Mouse (Mus musculus): ENCODE data around the gene Nrg3. TPM values are rescaled to one million over a fixed set of nuclear protein-coding genes. Genes with fewer than 3 reads are reported as not detected.

Nrg3 gene
- 0.05 TPM in 1 of 2 replicates, not detected in the other for polyA plus RNA-seq (2012; rRNA removed)

- H3K4me3 ChIP-seq (ENCODE audit: insufficient read depth, low read depth, low read length), result no peak within 1 kb of the TSS
- H3K27me3 ChIP-seq (replicated peaks; ENCODE audit: control insufficient read depth, insufficient read depth, low read length), result peaks cover 7% of the 10 kb centered on the region
Measured at GRCm38 (mm10) chr14:39472790-39473761, at the start of gene Nrg3. TSS of gene Nrg3 (minus strand) at chr14:39473088.

DNA sequence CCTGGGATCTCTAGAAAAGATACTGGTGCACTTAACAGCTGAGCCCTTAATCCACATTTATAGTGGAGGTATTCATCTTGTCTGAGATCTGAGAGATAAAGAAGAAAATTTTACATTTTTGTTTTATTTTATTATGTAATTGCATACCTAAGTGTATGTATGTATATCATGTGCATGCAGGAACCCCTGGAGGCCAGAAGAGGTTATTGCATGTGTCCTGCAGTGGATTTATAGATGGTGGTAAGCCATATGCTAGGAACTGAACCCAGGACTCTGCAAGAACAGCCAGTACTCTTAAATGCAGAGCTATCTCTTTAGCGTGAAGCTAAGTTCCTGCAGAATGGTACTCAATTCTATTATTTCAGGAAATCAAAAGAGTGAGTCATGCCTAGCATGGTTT is 36.1 kb upstream of the Nrg3 start:
- DNase-seq, result no peak
- whole genome bisulfite sequencing, result 76% methylated on average over 1 of the region's 1 CpGs
- Histone ChIP-seq H3K4me3 (ENCODE audit: insufficient read depth, low read depth, low read length) (no peak overlapping the region), H3K4me1 (ENCODE audit: control insufficient read depth, insufficient read depth, low read length) (no peaks in the 10 kb centered on the region), H3K36me3 (ENCODE audit: control insufficient read depth, insufficient read depth, low read length) (no peaks in the 10 kb centered on the region), H3K27ac (ENCODE audit: insufficient read depth, low read depth, low read length) (no peak overlapping the region), H3K27me3 (replicated peaks; ENCODE audit: control insufficient read depth, insufficient read depth, low read length) (no peaks in the 10 kb centered on the region)
- TF ChIP-seq CTCF (conservative IDR thresholded peaks at IDR 0.05; ENCODE audit: insufficient read depth, insufficient read length, low read depth, low read length) (no peak), POLR2A (IDR thresholded peaks at IDR 0.05; ENCODE audit: low read depth, low read length) (no peak)

More at GRCm38 (mm10) chr14:39472790-39473761, at the start of gene Nrg3:
- Histone ChIP-seq H3K4me1 (ENCODE audit: control insufficient read depth, insufficient read depth, low read length) (no peaks in the 10 kb centered on the region), H3K27ac (ENCODE audit: insufficient read depth, low read depth, low read length) (no peak within 1 kb of the TSS), H3K36me3 (ENCODE audit: control insufficient read depth, insufficient read depth, low read length) (no peaks in the 10 kb centered on the region)
- under 1% methylated on average over 111 of the region's 121 CpGs for whole genome bisulfite sequencing
- TF ChIP-seq POLR2A (IDR thresholded peaks at IDR 0.05; ENCODE audit: low read depth, low read length), result no peak
- TF ChIP-seq CTCF (conservative IDR thresholded peaks at IDR 0.05; ENCODE audit: insufficient read depth, insufficient read length, low read depth, low read length), result no peak
- no peak for DNase-seq

GRCm38 (mm10) chr14:39473771-39474211 is 903 bp upstream of the Nrg3 start:
- TF ChIP-seq POLR2A (IDR thresholded peaks at IDR 0.05; ENCODE audit: low read depth, low read length) (no peak), CTCF (conservative IDR thresholded peaks at IDR 0.05; ENCODE audit: insufficient read depth, insufficient read length, low read depth, low read length) (no peak)
- Histone ChIP-seq H3K4me3 (ENCODE audit: insufficient read depth, low read depth, low read length) (no peak overlapping the region), H3K36me3 (ENCODE audit: control insufficient read depth, insufficient read depth, low read length) (no peaks in the 10 kb centered on the region), H3K27me3 (replicated peaks; ENCODE audit: control insufficient read depth, insufficient read depth, low read length) (peaks cover 7% of the 10 kb centered on the region), H3K27ac (ENCODE audit: insufficient read depth, low read depth, low read length) (no peak overlapping the region), H3K4me1 (ENCODE audit: control insufficient read depth, insufficient read depth, low read length) (no peaks in the 10 kb centered on the region)
- no peak for DNase-seq
- WGBS, result 4% methylated on average over 27 of the region's 27 CpGs

DNA sequence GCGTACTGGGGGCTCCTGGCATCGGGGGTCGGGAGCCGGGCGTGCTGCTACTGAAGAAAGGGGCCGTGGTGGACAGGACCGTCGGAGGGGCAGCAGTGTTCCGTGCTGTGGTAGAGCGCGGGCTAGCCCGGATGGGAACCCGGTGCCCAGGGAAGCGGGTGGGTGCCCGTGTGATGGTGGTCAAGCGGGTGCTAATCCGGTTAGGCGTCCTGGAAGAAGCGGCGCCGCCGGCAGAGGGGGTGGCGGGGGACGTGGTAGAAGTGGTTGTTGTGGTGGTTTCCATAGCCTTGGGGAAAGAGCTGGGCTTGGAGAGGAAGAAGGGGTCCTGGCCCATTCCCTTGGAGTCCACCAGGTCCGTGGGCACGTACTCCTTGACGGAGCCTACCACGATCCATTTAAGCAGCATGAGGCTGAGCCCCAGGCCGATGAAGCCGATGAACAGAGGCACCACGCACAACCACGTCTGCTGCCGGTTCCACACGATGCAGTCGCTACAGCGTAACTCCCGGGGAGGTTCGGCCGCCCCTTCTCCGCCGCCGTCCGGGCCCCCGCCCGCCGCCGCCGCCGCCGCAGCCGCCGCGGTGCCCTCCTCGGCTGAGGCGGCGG is 639 bp downstream of the Nrg3 start:
- no peak for DNase-seq
- Histone ChIP-seq H3K4me1 (ENCODE audit: control insufficient read depth, insufficient read depth, low read length) (no peaks in the 10 kb centered on the region), H3K4me3 (ENCODE audit: insufficient read depth, low read depth, low read length) (no peak overlapping the region), H3K27ac (ENCODE audit: insufficient read depth, low read depth, low read length) (no peak overlapping the region), H3K27me3 (replicated peaks; ENCODE audit: control insufficient read depth, insufficient read depth, low read length) (peaks cover 7% of the 10 kb centered on the region), H3K36me3 (ENCODE audit: control insufficient read depth, insufficient read depth, low read length) (no peaks in the 10 kb centered on the region)
- TF ChIP-seq POLR2A (IDR thresholded peaks at IDR 0.05; ENCODE audit: low read depth, low read length), result no peak
- TF ChIP-seq CTCF (conservative IDR thresholded peaks at IDR 0.05; ENCODE audit: insufficient read depth, insufficient read length, low read depth, low read length), result no peak
- 5% methylated on average over 39 of the region's 56 CpGs for WGBS

DNA sequence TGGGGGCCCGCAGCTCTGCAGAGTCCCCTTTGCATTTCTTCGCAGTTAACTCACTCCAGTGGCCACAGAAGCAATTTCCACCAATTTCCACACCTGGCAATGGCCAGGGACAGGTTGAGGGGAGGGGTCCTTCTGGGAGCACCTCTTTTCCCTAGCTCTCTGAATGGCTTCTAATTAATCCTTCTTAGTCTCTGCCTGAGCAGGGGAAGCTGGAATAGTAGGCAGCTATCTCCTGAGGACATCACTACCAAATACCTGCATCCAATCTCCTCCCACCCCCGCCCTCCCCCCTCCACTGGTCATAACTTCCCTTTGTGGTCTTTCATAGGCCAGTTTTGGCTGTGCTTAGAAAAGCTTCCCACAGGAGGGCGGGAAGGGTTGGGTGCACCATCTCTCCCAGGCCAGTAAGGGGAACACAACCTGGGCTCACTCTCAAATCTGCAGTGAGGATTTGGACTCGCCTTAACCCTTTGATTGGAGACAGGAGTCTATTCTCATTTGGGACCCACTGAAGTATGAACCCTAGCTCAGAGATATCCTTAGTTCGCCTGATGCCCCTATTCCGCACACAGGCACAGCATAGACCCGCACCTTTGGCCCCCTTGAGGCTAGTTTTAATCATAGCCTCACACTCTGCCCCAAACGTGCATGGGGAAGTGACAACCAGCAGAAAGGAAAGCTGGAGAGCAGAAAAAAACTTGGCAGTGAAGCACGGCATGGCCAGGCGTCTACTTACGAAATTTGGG is 1.5 kb downstream of the Nrg3 start:
- no peak for DNase-seq
- Histone ChIP-seq H3K36me3 (ENCODE audit: control insufficient read depth, insufficient read depth, low read length) (no peaks in the 10 kb centered on the region), H3K27me3 (replicated peaks; ENCODE audit: control insufficient read depth, insufficient read depth, low read length) (peaks cover 7% of the 10 kb centered on the region), H3K4me1 (ENCODE audit: control insufficient read depth, insufficient read depth, low read length) (no peaks in the 10 kb centered on the region), H3K4me3 (ENCODE audit: insufficient read depth, low read depth, low read length) (no peak overlapping the region), H3K27ac (ENCODE audit: insufficient read depth, low read depth, low read length) (no peak overlapping the region)
- 7% methylated on average over 12 of the region's 12 CpGs for WGBS
- no peak for TF ChIP-seq POLR2A (IDR thresholded peaks at IDR 0.05; ENCODE audit: low read depth, low read length)
- TF ChIP-seq CTCF (conservative IDR thresholded peaks at IDR 0.05; ENCODE audit: insufficient read depth, insufficient read length, low read depth, low read length), result no peak

DNA sequence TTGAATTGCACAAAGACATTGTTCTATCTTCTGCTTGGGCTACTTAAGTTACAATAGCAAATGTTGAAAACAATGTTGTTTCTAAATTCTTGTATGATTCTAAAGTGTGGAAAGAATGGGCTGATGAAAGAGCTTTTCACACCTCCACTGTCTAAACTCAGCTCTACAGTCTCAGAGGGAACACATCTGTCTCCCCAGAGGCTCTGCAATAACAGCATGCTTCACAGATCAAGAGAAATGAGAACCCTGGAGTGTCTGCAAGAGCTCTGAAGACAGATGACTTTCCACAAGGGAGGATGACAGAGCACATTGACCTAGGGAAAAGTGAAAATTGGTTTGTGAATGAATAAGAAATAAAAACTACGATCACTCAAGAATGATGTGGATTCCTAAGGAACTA is 27.4 kb downstream of the Nrg3 start:
- 31% methylated on average over 1 of the region's 1 CpGs for WGBS
- Histone ChIP-seq H3K36me3 (ENCODE audit: control insufficient read depth, insufficient read depth, low read length) (no peaks in the 10 kb centered on the region), H3K4me1 (ENCODE audit: control insufficient read depth, insufficient read depth, low read length) (no peaks in the 10 kb centered on the region), H3K4me3 (ENCODE audit: insufficient read depth, low read depth, low read length) (no peak overlapping the region), H3K27me3 (replicated peaks; ENCODE audit: control insufficient read depth, insufficient read depth, low read length) (no peaks in the 10 kb centered on the region), H3K27ac (ENCODE audit: insufficient read depth, low read depth, low read length) (no peak overlapping the region)
- DNase-seq, result no peak
- no peak for TF ChIP-seq CTCF (conservative IDR thresholded peaks at IDR 0.05; ENCODE audit: insufficient read depth, insufficient read length, low read depth, low read length)
- no peak for TF ChIP-seq POLR2A (IDR thresholded peaks at IDR 0.05; ENCODE audit: low read depth, low read length)

Measured in kidney, adult 2 months (tissue).